Mouse (Mus musculus): ENCODE results near the gene Bbof1. TPM values are rescaled to one million over a fixed set of nuclear protein-coding genes. Genes with fewer than 3 reads are reported as not detected.

The Bbof1 gene
- total RNA-seq, 1 experiment from 2014 or later: 1.6 TPM

- peak; percentile 92 for ATAC-seq (ENCODE audit: extremely low read depth, insufficient number of reproducible peaks, low FRiP score, poor library complexity, severe bottlenecking)
Measured at GRCm38 (mm10) chr12:84450718-84451646, 42.1 kb downstream of the Bbof1 start, which contains the start of the genes Aldh6a1 and Lin52. Gene Aldh6a1 (minus strand): TSS chr12:84451004. Gene Lin52 (plus strand): TSS chr12:84451422.

- ATAC-seq (ENCODE audit: extremely low read depth, insufficient number of reproducible peaks, low FRiP score, poor library complexity, severe bottlenecking): no peak
Measured at GRCm38 (mm10) chr12:84451801-84452200, 42.9 kb downstream of the Bbof1 start.

GRCm38 (mm10) chr12:84456911-84457310 lies 48.0 kb downstream of the Bbof1 start:
- ATAC-seq (ENCODE audit: extremely low read depth, insufficient number of reproducible peaks, low FRiP score, poor library complexity, severe bottlenecking): no peak

- no peak for ATAC-seq (ENCODE audit: extremely low read depth, insufficient number of reproducible peaks, low FRiP score, poor library complexity, severe bottlenecking)
Measured at GRCm38 (mm10) chr12:84459845-84460244, 51.0 kb downstream of the Bbof1 start.

GRCm38 (mm10) chr12:84461416-84461815 lies 52.5 kb downstream of the Bbof1 start:
- ATAC-seq (ENCODE audit: extremely low read depth, insufficient number of reproducible peaks, low FRiP score, poor library complexity, severe bottlenecking): no peak

GRCm38 (mm10) chr12:84462856-84463255 lies 54.0 kb downstream of the Bbof1 start:
- ATAC-seq (ENCODE audit: extremely low read depth, insufficient number of reproducible peaks, low FRiP score, poor library complexity, severe bottlenecking): no peak

- peak; percentile 67; the same call in 1 of the 2 replicates for ATAC-seq (ENCODE audit: extremely low read depth, insufficient number of reproducible peaks, low FRiP score, poor library complexity, severe bottlenecking)
Measured at GRCm38 (mm10) chr12:84468701-84469100, 59.8 kb downstream of the Bbof1 start.

GRCm38 (mm10) chr12:84478937-84479336 lies 70.1 kb downstream of the Bbof1 start:
- no peak for ATAC-seq (ENCODE audit: extremely low read depth, insufficient number of reproducible peaks, low FRiP score, poor library complexity, severe bottlenecking)

- ATAC-seq (ENCODE audit: extremely low read depth, insufficient number of reproducible peaks, low FRiP score, poor library complexity, severe bottlenecking): no peak
Measured at GRCm38 (mm10) chr12:84481251-84481650, 72.4 kb downstream of the Bbof1 start.

GRCm38 (mm10) chr12:84482778-84483585 lies 74.1 kb downstream of the Bbof1 start:
- no peak for ATAC-seq (ENCODE audit: extremely low read depth, insufficient number of reproducible peaks, low FRiP score, poor library complexity, severe bottlenecking)

GRCm38 (mm10) chr12:84487324-84488056 lies 78.6 kb downstream of the Bbof1 start:
- no peak for ATAC-seq (ENCODE audit: extremely low read depth, insufficient number of reproducible peaks, low FRiP score, poor library complexity, severe bottlenecking)

Other genes starting within 250 kb of the Bbof1 start
- gene Elmsan1, start 190.2 kb upstream of the Bbof1 start, total RNA-seq (2017): 79.1 and 84.4 TPM in 2 replicates
- gene Ptgr2, start 123.8 kb upstream of the Bbof1 start, total RNA-seq (2017): 34.4 and 40.1 TPM in 2 replicates
- 40.0 and 43.5 TPM in 2 replicates for gene Zfp410, start 92.2 kb upstream of the Bbof1 start, total RNA-seq (2017)
- 5.6 and 8.1 TPM in 2 replicates for gene Coq6, start 47.4 kb upstream of the Bbof1 start, total RNA-seq (2017)
- 1.7 and 2.4 TPM in 2 replicates for gene Fam161b, start 47.2 kb upstream of the Bbof1 start, total RNA-seq (2017)
- 27.3 and 27.8 TPM in 2 replicates for gene Entpd5, start within 50 bp of the Bbof1 start, total RNA-seq (2017)
- 42.5 and 51.9 TPM in 2 replicates for gene Rnf113a2, start 8.1 kb downstream of the Bbof1 start, total RNA-seq (2017)
- gene Aldh6a1, start 41.9 kb downstream of the Bbof1 start, total RNA-seq (2017): 5.9 and 7.0 TPM in 2 replicates
- 11.0 and 29.6 TPM in 2 replicates for gene Lin52, start 42.4 kb downstream of the Bbof1 start, total RNA-seq (2017)
- not detected in 2 replicates for gene Vsx2, start 160.7 kb downstream of the Bbof1 start, total RNA-seq (2017)
- gene Abcd4, start 208.3 kb downstream of the Bbof1 start, total RNA-seq (2017): 12.8 and 15.3 TPM in 2 replicates
- not detected in 2 replicates for gene Vrtn, start 231.9 kb downstream of the Bbof1 start, total RNA-seq (2017)